Mouse (Mus musculus) embryonic fibroblast, embryonic 13.5 days (primary cell): ENCODE measurements around the gene Kcnh8.

ENCODE experiments used
- CTCF ChIP-seq: IDR thresholded peaks from 2 replicates; pipeline ENCODE4 v1.5.1; 2011; ENCODE audit warnings: mild to moderate bottlenecking, control low read depth, low read length, moderate library complexity, borderline replicate concordance; ENCODE audit not compliant: insufficient read depth
- POLR2A ChIP-seq: IDR thresholded peaks from 2 replicates; pipeline ENCODE4 v1.6.1; 2011; ENCODE audit warnings: low read depth, mild to moderate bottlenecking, control low read depth, low read length, moderate library complexity

- TF ChIP-seq CTCF (no peak), POLR2A (no peak)
These were observed 378.4 kb downstream of the Kcnh8 start for GRCm38 (mm10) chr17:52980958-52981357.
